Mouse (Mus musculus): Measurements from ENCODE around the gene Agap1.

GRCm38 (mm10) chr1:89521406-89521805 is 66.8 kb downstream of the Agap1 start:
- TF ChIP-seq CTCF (conservative IDR thresholded peaks at IDR 0.05; ENCODE audit: insufficient read depth, insufficient read length, low read depth, low read length) (no peak), POLR2A (IDR thresholded peaks at IDR 0.05; ENCODE audit: low read depth, low read length) (no peak)

Data from kidney, adult 2 months (tissue).